Mouse (Mus musculus): ENCODE data around the gene Sema4a. TPM values are rescaled to one million over a fixed set of nuclear protein-coding genes. Genes with fewer than 3 reads are reported as not detected.

Sema4a gene
- total and polyA plus RNA-seq, 3 experiments: 33.5 to 45.3 TPM; not detected in 1

DNA sequence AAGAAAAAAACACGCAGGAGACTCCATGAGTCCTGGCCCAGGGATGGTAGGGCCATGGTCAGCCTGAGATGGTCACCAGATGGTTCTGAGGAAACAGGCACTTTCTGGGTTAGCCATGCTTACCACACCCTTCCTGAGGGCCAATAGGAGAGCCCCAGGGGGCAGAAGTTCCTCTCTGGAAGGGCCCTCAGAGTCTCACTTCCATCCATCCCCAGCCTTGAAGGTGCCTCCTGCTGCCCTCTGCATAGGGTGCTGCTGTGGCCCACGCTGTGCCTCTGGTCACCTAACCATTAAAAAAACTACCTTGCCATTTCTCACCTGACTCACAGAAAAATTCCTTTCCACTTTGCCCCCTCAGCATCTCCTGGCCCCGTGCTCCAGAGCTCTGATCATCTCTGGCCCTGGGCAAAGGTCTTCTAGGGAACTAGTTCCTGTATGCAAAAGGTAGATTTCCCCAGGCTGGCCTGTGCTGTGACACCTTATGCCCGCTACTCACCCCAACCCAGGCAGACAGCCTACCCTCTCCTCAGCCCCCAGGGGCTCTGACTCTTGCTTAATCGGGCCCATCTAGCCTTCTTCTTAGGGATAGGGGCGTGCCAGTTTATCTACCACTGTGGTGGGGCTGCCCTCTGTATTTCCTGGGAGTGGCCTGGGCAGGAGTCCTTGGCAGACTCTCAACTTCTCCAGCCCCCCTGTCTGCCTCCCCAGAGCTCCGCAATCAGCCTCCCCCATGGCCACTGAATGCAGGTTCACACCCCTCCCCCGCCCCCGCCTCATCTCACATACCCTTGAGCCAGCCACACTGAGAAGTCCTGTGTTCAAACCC, 6.0 kb downstream of the Sema4a start:
- H3K36me3 ChIP-seq (ENCODE audit: control insufficient read depth in 1 of 2, insufficient read depth in 2 of 2, low read length in 2 of 2): peaks cover 0 to 40% of the 10 kb centered on the region in 2 experiments; a peak in 2 of 4 replicates
- DNase-seq (ENCODE audit: low read depth, low spot score): peak; percentile 88
- H3K9ac ChIP-seq (ENCODE audit: control insufficient read depth, low read depth, low read length, poor library complexity, severe bottlenecking): peak overlapping the region; percentile 78
- peak overlapping the region; percentile 40 to 48 for H3K4me3 ChIP-seq (ENCODE audit: control insufficient read depth in 1 of 2, insufficient read depth in 1 of 2, low read depth in 2 of 2, low read length in 2 of 2)
- H3K9me3 ChIP-seq (replicated peaks; ENCODE audit: insufficient read depth, low read length): no peaks in the 10 kb centered on the region
- no peaks in the 10 kb centered on the region for H3K79me2 ChIP-seq (ENCODE audit: control insufficient read depth, insufficient read depth, low read length, poor library complexity)
- H3K27me3 ChIP-seq (ENCODE audit: control insufficient read depth in 1 of 2, insufficient read depth in 2 of 2, low read length in 2 of 2): no peaks in the 10 kb centered on the region
- peak overlapping the region; percentile 89 for H3K27ac ChIP-seq (ENCODE audit: control insufficient read depth, low read depth, low read length)
- H3K4me1 ChIP-seq (ENCODE audit: control insufficient read depth in 1 of 2, insufficient read depth in 2 of 2, low read length in 2 of 2): peaks cover 20 to 47% of the 10 kb centered on the region in 2 experiments
- TF ChIP-seq HCFC1 (IDR thresholded peaks at IDR 0.05; ENCODE audit: low read depth, low read length) (peak; percentile 67), UBTF (IDR thresholded peaks at IDR 0.05; ENCODE audit: borderline replicate concordance, insufficient read depth, low read depth, low read length) (peak; percentile 79; the same call in 1 of the 2 replicates), TCF12 (IDR thresholded peaks at IDR 0.05; ENCODE audit: low read depth, low read length) (peak; percentile 54), GABPA (IDR thresholded peaks at IDR 0.05; ENCODE audit: low read depth, low read length) (no peak), MYB (IDR thresholded peaks at IDR 0.05; ENCODE audit: low read depth, low read length) (no peak; the same call in 1 of the 2 replicates), NELFE (IDR thresholded peaks at IDR 0.05; ENCODE audit: low read depth, low read length) (peak; percentile 67), USF2 (IDR thresholded peaks at IDR 0.05; ENCODE audit: borderline replicate concordance in 1 of 2, insufficient read depth in 1 of 2, low read depth in 1 of 2, low read length in 2 of 2) (no peak), ZMIZ1 (IDR thresholded peaks at IDR 0.05; ENCODE audit: low read depth, low read length) (peak; percentile 69; the same call in 1 of the 2 replicates), GATA1 (IDR thresholded peaks at IDR 0.05; ENCODE audit: low read depth, low read length) (peak; percentile 86), E2F4 (IDR thresholded peaks at IDR 0.05; ENCODE audit: borderline replicate concordance, low read depth, low read length) (no peak), MAFK (IDR thresholded peaks at IDR 0.05; ENCODE audit: borderline replicate concordance, low read depth, low read length) (peak; percentile 70; the same call in 1 of the 2 replicates), MEF2A (IDR thresholded peaks at IDR 0.05; ENCODE audit: extremely low read depth, insufficient replicate concordance, low read depth, low read length, poor library complexity, severe bottlenecking) (no peak), ZKSCAN1 (IDR thresholded peaks at IDR 0.05; ENCODE audit: low read depth, low read length) (no peak), RCOR1 (IDR thresholded peaks at IDR 0.05; ENCODE audit: low read depth, low read length) (peak; percentile 85), NRF1 (IDR thresholded peaks at IDR 0.05; ENCODE audit: insufficient read depth, low read depth, low read length, poor library complexity, severe bottlenecking) (0 out of 2 replicates have a peak, but pooled peaks have one; percentile 12), SMC3 (IDR thresholded peaks at IDR 0.05; ENCODE audit: low read depth, low read length) (no peak), KAT2A (conservative IDR thresholded peaks at IDR 0.05; ENCODE audit: low read depth, low read length) (no peak; the same call in 1 of the 2 replicates), ZC3H11A (IDR thresholded peaks at IDR 0.05; ENCODE audit: low read depth, low read length) (0 out of 2 replicates have a peak, but pooled peaks have one; percentile 13), POLR2AphosphoS5 (IDR thresholded peaks at IDR 0.05; ENCODE audit: borderline replicate concordance, low read depth, low read length) (no peak), TBP (IDR thresholded peaks at IDR 0.05; ENCODE audit: low read depth, low read length) (0 out of 2 replicates have a peak, but pooled peaks have one; percentile 12), EP300 (IDR thresholded peaks at IDR 0.05; ENCODE audit: low read depth in 1 of 2, low read length in 2 of 2) (peak; percentile 81 to 83), ZNF384 (IDR thresholded peaks at IDR 0.05; ENCODE audit: low read depth, low read length) (no peak), ETS1 (IDR thresholded peaks at IDR 0.05; ENCODE audit: low read depth, low read length) (peak; percentile 77; the same call in 1 of the 2 replicates), POLR2A (IDR thresholded peaks at IDR 0.05; ENCODE audit: control insufficient read depth in 1 of 2, insufficient read depth in 1 of 2, low read depth in 1 of 2, low read length in 2 of 2, poor library complexity in 1 of 2) (peak; percentile 59 to 64; a peak in 2 of 4 replicates), MAZ (IDR thresholded peaks at IDR 0.05; ENCODE audit: low read depth, low read length) (peak; percentile 96), ELF1 (IDR thresholded peaks at IDR 0.05; ENCODE audit: low read depth, low read length) (peak; percentile 35; the same call in 1 of the 2 replicates), CTCF (IDR thresholded peaks at IDR 0.05 in 2 of 3, conservative IDR thresholded peaks at IDR 0.05 in 1 of 3; ENCODE audit: control insufficient read depth in 1 of 3, insufficient read depth in 1 of 3, low read depth in 2 of 3, low read length in 3 of 3, poor library complexity in 1 of 3, severe bottlenecking in 1 of 3) (no peak), MAX (IDR thresholded peaks at IDR 0.05; ENCODE audit: low read length) (peak; percentile 47; the same call in 1 of the 2 replicates), CHD1 (IDR thresholded peaks at IDR 0.05; ENCODE audit: low read depth, low read length) (no peak; the same call in 1 of the 2 replicates), SIN3A (IDR thresholded peaks at IDR 0.05; ENCODE audit: low read length) (peak; percentile 85), MYC (IDR thresholded peaks at IDR 0.05; ENCODE audit: low read depth, low read length) (0 out of 2 replicates have a peak, but pooled peaks have one; percentile 27), CHD2 (IDR thresholded peaks at IDR 0.05; ENCODE audit: low read length) (peak; percentile 30), JUND (IDR thresholded peaks at IDR 0.05; ENCODE audit: low read depth, low read length) (no peak), USF1 (IDR thresholded peaks at IDR 0.05; ENCODE audit: low read depth, low read length) (no peak)

All from MEL (cell line).